Mouse (Mus musculus) monocyte, adult 59 days (primary cell): ENCODE data around the gene Cemip2. TPM values are rescaled to one million over a fixed set of nuclear protein-coding genes. Genes with fewer than 3 reads are reported as not detected.

ENCODE experiments used
- total RNA-seq, 2 experiments: library from RNA; stranded (reverse); gene quantifications; one replicate each; pipeline ENCODE4 v1.2.4; 2023

The Cemip2 gene
- 10 to 100 TPM; 11.6 to 12.3 TPM for total RNA-seq

GRCm38 (mm10) chr19:21778147-21778917 is at the start of gene Cemip2:
TSS of gene Cemip2 (plus strand) at chr19:21778342.

Other genes starting within 250 kb of the Cemip2 start
- 10 to 100 TPM; 20.9 to 24.1 TPM for gene 1110059E24Rik, start 125.4 kb upstream of the Cemip2 start, total RNA-seq
- gene Abhd17b, start 125.2 kb upstream of the Cemip2 start, total RNA-seq, result 10 to 100 TPM; 25.5 to 25.7 TPM